Mouse (Mus musculus) hindbrain, embryonic 15.5 days (tissue): ENCODE measurements at regions not wholly inside any gene's neighbourhood (a gene's known extent, or its start where the extent isn't known, plus 50 kb on each side); places are given as distances from the start of the nearest gene placed in this dataset.

Experiments
- ATAC-seq: fragments of 200-750 bp; cut with Nextera tagmentation; 2 replicates; pipeline ENCODE4 v1.8.0; 2017; ENCODE audit warnings: low read depth, moderate number of reproducible peaks, moderate TSS enrichment; ENCODE audit not compliant: low FRiP score
- H3K27ac ChIP-seq: fragments of 300-500 bp; sonication (generic); replicated peaks from 2 replicates; pipeline ENCODE4 v1.5.1; 2015; ENCODE audit warnings: mild to moderate bottlenecking, inconsistent platforms
- H3K27me3 ChIP-seq: fragments of 300-500 bp; sonication (generic); 2 replicates; pipeline ENCODE4 v1.6.1; 2015; ENCODE audit warnings: control low read depth, inconsistent platforms
- H3K36me3 ChIP-seq: fragments of 300-500 bp; sonication (generic); 2 replicates; pipeline ENCODE4 v1.6.1; 2015; ENCODE audit warnings: control low read depth, inconsistent platforms
- H3K4me1 ChIP-seq: fragments of 300-500 bp; sonication (generic); replicated peaks from 2 replicates; pipeline ENCODE4 v1.6.1; 2015; ENCODE audit warnings: control low read depth, inconsistent platforms
- H3K4me2 ChIP-seq: fragments of 300-500 bp; sonication (generic); 2 replicates; pipeline ENCODE4 v1.6.1; 2015; ENCODE audit warnings: moderate library complexity, mild to moderate bottlenecking, inconsistent platforms
- H3K4me3 ChIP-seq: fragments of 300-500 bp; sonication (generic); 2 replicates; pipeline ENCODE4 v1.5.1; 2015; ENCODE audit warnings: mild to moderate bottlenecking, inconsistent platforms
- H3K9ac ChIP-seq: fragments of 300-500 bp; sonication (generic); 2 replicates; pipeline ENCODE4 v1.6.1; 2015; ENCODE audit warnings: inconsistent platforms
- H3K9me3 ChIP-seq: fragments of 300-500 bp; sonication (generic); 2 replicates; pipeline ENCODE4 v1.6.1; 2016; ENCODE audit warnings: control low read depth, inconsistent platforms
- WGBS: fragments of 180-500 bp; shearing (Covaris S2); methylation state at CpG from one replicate; pipeline ENCODE4 v1.1.7; 2015; 5-methylcytosine and 5-hydroxymethylcytosine counted together

- H3K9me3 ChIP-seq, result no peaks in the 10 kb centered on the region
- no peak overlapping the region for H3K9ac ChIP-seq
- H3K4me1 ChIP-seq, result no peaks in the 10 kb centered on the region
- no peak overlapping the region for H3K27ac ChIP-seq
- 80% methylated on average over 11 of the region's 11 CpGs for WGBS
- no peaks in the 10 kb centered on the region for H3K27me3 ChIP-seq
- no peak overlapping the region for H3K4me3 ChIP-seq
- no peak overlapping the region for H3K4me2 ChIP-seq
- ATAC-seq, result no peak
- no peaks in the 10 kb centered on the region for H3K36me3 ChIP-seq
These were observed 251.2 kb downstream of the Lyplal1 start for GRCm38 (mm10) chr1:185865945-185866344.

- Histone ChIP-seq H3K4me2 (no peak overlapping the region), H3K27me3 (no peaks in the 10 kb centered on the region), H3K4me3 (no peak overlapping the region), H3K36me3 (no peaks in the 10 kb centered on the region), H3K4me1 (no peaks in the 10 kb centered on the region), H3K9me3 (no peaks in the 10 kb centered on the region), H3K9ac (no peak overlapping the region), H3K27ac (no peak overlapping the region)
- no peak for ATAC-seq
- WGBS, result 97% methylated on average over 6 of the region's 6 CpGs
These were observed 250.5 kb downstream of the Lyplal1 start for GRCm38 (mm10) chr1:185866612-185867011.

GRCm38 (mm10) chr1:185867018-185867417 lies 250.1 kb downstream of the Lyplal1 start:
- 91% methylated on average over 4 of the region's 4 CpGs for WGBS
- H3K36me3 ChIP-seq, result no peaks in the 10 kb centered on the region
- H3K9ac ChIP-seq, result no peak overlapping the region
- no peaks in the 10 kb centered on the region for H3K27me3 ChIP-seq
- no peak for ATAC-seq
- no peaks in the 10 kb centered on the region for H3K4me1 ChIP-seq
- no peak overlapping the region for H3K4me3 ChIP-seq
- H3K4me2 ChIP-seq, result no peak overlapping the region
- H3K27ac ChIP-seq, result no peak overlapping the region
- H3K9me3 ChIP-seq, result no peaks in the 10 kb centered on the region

GRCm38 (mm10) chr1:185868721-185869120 lies 248.4 kb downstream of the Lyplal1 start:
- Histone ChIP-seq H3K4me3 (no peak overlapping the region), H3K27ac (no peak overlapping the region), H3K27me3 (no peaks in the 10 kb centered on the region), H3K4me2 (no peak overlapping the region), H3K36me3 (no peaks in the 10 kb centered on the region), H3K9me3 (no peaks in the 10 kb centered on the region), H3K4me1 (no peaks in the 10 kb centered on the region), H3K9ac (no peak overlapping the region)
- ATAC-seq, result no peak
- 84% methylated on average over 4 of the region's 4 CpGs for WGBS

- Histone ChIP-seq H3K9me3 (no peaks in the 10 kb centered on the region), H3K36me3 (no peaks in the 10 kb centered on the region), H3K9ac (no peak overlapping the region), H3K27me3 (no peaks in the 10 kb centered on the region), H3K27ac (no peak overlapping the region), H3K4me2 (no peak overlapping the region), H3K4me1 (no peaks in the 10 kb centered on the region), H3K4me3 (no peak overlapping the region)
- ATAC-seq, result no peak
- WGBS, result 100% methylated on average over 1 of the region's 1 CpGs
These were observed 230.1 kb downstream of the Lyplal1 start for GRCm38 (mm10) chr1:185887031-185887430.

- ATAC-seq, result no peak
- H3K9me3 ChIP-seq, result no peaks in the 10 kb centered on the region
- no peak overlapping the region for H3K4me2 ChIP-seq
- 81% methylated on average over 4 of the region's 4 CpGs for WGBS
- H3K4me1 ChIP-seq, result no peaks in the 10 kb centered on the region
- no peaks in the 10 kb centered on the region for H3K36me3 ChIP-seq
- H3K4me3 ChIP-seq, result no peak overlapping the region
- no peak overlapping the region for H3K27ac ChIP-seq
- H3K27me3 ChIP-seq, result no peaks in the 10 kb centered on the region
- no peak overlapping the region for H3K9ac ChIP-seq
These were observed 225.3 kb downstream of the Lyplal1 start for GRCm38 (mm10) chr1:185891814-185892213.

GRCm38 (mm10) chr1:185893421-185893820 lies 223.7 kb downstream of the Lyplal1 start:
- H3K9me3 ChIP-seq, result no peaks in the 10 kb centered on the region
- 62% methylated on average over 4 of the region's 4 CpGs for WGBS
- no peak overlapping the region for H3K4me3 ChIP-seq

GRCm38 (mm10) chr1:185898475-185898874 lies 218.6 kb downstream of the Lyplal1 start:
- Histone ChIP-seq H3K4me2 (no peak overlapping the region), H3K36me3 (no peaks in the 10 kb centered on the region), H3K4me1 (no peaks in the 10 kb centered on the region), H3K9ac (no peak overlapping the region), H3K9me3 (no peaks in the 10 kb centered on the region), H3K27ac (no peak overlapping the region), H3K27me3 (no peaks in the 10 kb centered on the region), H3K4me3 (no peak overlapping the region)
- no peak for ATAC-seq
- 82% methylated on average over 9 of the region's 9 CpGs for WGBS

More at GRCm38 (mm10) chr1:185893421-185893820, 223.7 kb downstream of the Lyplal1 start:
- Histone ChIP-seq H3K27me3 (no peaks in the 10 kb centered on the region), H3K4me2 (no peak overlapping the region), H3K27ac (no peak overlapping the region), H3K4me1 (no peaks in the 10 kb centered on the region), H3K36me3 (no peaks in the 10 kb centered on the region), H3K9ac (no peak overlapping the region)
- no peak for ATAC-seq

- no peak overlapping the region for H3K27ac ChIP-seq
- H3K36me3 ChIP-seq, result no peaks in the 10 kb centered on the region
- no peaks in the 10 kb centered on the region for H3K27me3 ChIP-seq
- H3K9me3 ChIP-seq, result no peaks in the 10 kb centered on the region
- H3K4me3 ChIP-seq, result no peak overlapping the region
- WGBS, result 85% methylated on average over 3 of the region's 3 CpGs
- H3K4me2 ChIP-seq, result no peak overlapping the region
- ATAC-seq, result no peak
- H3K4me1 ChIP-seq, result no peaks in the 10 kb centered on the region
- H3K9ac ChIP-seq, result no peak overlapping the region
These were observed 216.8 kb downstream of the Lyplal1 start for GRCm38 (mm10) chr1:185900316-185900715.

GRCm38 (mm10) chr1:185902395-185902794 lies 214.7 kb downstream of the Lyplal1 start:
- no peaks in the 10 kb centered on the region for H3K27me3 ChIP-seq
- no peak overlapping the region for H3K27ac ChIP-seq
- H3K4me3 ChIP-seq, result no peak overlapping the region
- H3K9ac ChIP-seq, result no peak overlapping the region
- no peaks in the 10 kb centered on the region for H3K9me3 ChIP-seq
- H3K36me3 ChIP-seq, result no peaks in the 10 kb centered on the region
- no peaks in the 10 kb centered on the region for H3K4me1 ChIP-seq
- ATAC-seq, result no peak
- H3K4me2 ChIP-seq, result no peak overlapping the region
- 95% methylated on average over 3 of the region's 3 CpGs for WGBS

- no peaks in the 10 kb centered on the region for H3K9me3 ChIP-seq
- H3K27ac ChIP-seq, result no peak overlapping the region
- H3K4me3 ChIP-seq, result no peak overlapping the region
- no peak overlapping the region for H3K4me2 ChIP-seq
- no peaks in the 10 kb centered on the region for H3K36me3 ChIP-seq
- H3K9ac ChIP-seq, result no peak overlapping the region
- no peak for ATAC-seq
- 82% methylated on average over 7 of the region's 7 CpGs for WGBS
- H3K27me3 ChIP-seq, result no peaks in the 10 kb centered on the region
- H3K4me1 ChIP-seq, result no peaks in the 10 kb centered on the region
These were observed 211.4 kb downstream of the Lyplal1 start for GRCm38 (mm10) chr1:185905666-185906065.

- H3K36me3 ChIP-seq, result no peaks in the 10 kb centered on the region
- H3K27ac ChIP-seq, result 0 out of 2 replicates have a peak overlapping the region, but pooled peaks have one; percentile 0
- ATAC-seq, result 0 out of 2 replicates have a peak, but pooled peaks have one; percentile 54
- no peak overlapping the region for H3K4me3 ChIP-seq
- no peaks in the 10 kb centered on the region for H3K4me1 ChIP-seq
- H3K4me2 ChIP-seq, result no peak overlapping the region
- WGBS, result 51% methylated on average over 2 of the region's 2 CpGs
- no peak overlapping the region for H3K9ac ChIP-seq
- no peaks in the 10 kb centered on the region for H3K9me3 ChIP-seq
- H3K27me3 ChIP-seq, result no peaks in the 10 kb centered on the region
These were observed 201.5 kb downstream of the Lyplal1 start for GRCm38 (mm10) chr1:185915579-185915978.

- Histone ChIP-seq H3K27ac (no peak overlapping the region), H3K36me3 (no peaks in the 10 kb centered on the region), H3K9ac (no peak overlapping the region), H3K27me3 (no peaks in the 10 kb centered on the region), H3K4me3 (no peak overlapping the region), H3K4me1 (no peaks in the 10 kb centered on the region), H3K9me3 (no peaks in the 10 kb centered on the region), H3K4me2 (no peak overlapping the region)
- ATAC-seq, result no peak
- 92% methylated on average over 1 of the region's 1 CpGs for WGBS
These were observed 198.4 kb downstream of the Lyplal1 start for GRCm38 (mm10) chr1:185918663-185919062.
